Mouse (Mus musculus): ENCODE measurements around the gene Tfe3. TPM values are rescaled to one million over a fixed set of nuclear protein-coding genes. Genes with fewer than 3 reads are reported as not detected.

Tfe3 gene
- polyA plus RNA-seq, 1 experiment from 2014 or later: 16.6 TPM

GRCm38 (mm10) chrX:7765764-7766163 lies 3.4 kb downstream of the Tfe3 start:
- Histone ChIP-seq H3K4me1 (ENCODE audit: control insufficient read depth, insufficient read depth, low read length) (no peaks in the 10 kb centered on the region), H3K27me3 (ENCODE audit: control insufficient read depth, insufficient read depth, low read length) (no peaks in the 10 kb centered on the region), H3K4me2 (ENCODE audit: low read depth, low read length) (peak overlapping the region; percentile 61), H3K9ac (replicated peaks; ENCODE audit: low read depth, low read length) (peak overlapping the region; percentile 21), H3K9me3 (ENCODE audit: control insufficient read depth, low read length) (no peaks in the 10 kb centered on the region), H3K4me3 (ENCODE audit: low read depth, low read length) (peak overlapping the region; percentile 18; the same call in 1 of the 2 replicates), H3K36me3 (ENCODE audit: control insufficient read depth, insufficient read depth, low read length) (peaks cover 3% of the 10 kb centered on the region), H3K27ac (ENCODE audit: low read depth, low read length) (no peak overlapping the region)
- 20% methylated on average over 11 of the region's 11 CpGs for WGBS
- ATAC-seq (ENCODE audit: low read depth): no peak

GRCm38 (mm10) chrX:7769302-7770017 lies 7.1 kb downstream of the Tfe3 start:
- no peaks in the 10 kb centered on the region for H3K27me3 ChIP-seq (ENCODE audit: control insufficient read depth, insufficient read depth, low read length)
- no peak overlapping the region for H3K4me3 ChIP-seq (ENCODE audit: low read depth, low read length)
- no peak overlapping the region for H3K27ac ChIP-seq (ENCODE audit: low read depth, low read length)
- H3K4me2 ChIP-seq (ENCODE audit: low read depth, low read length): no peak overlapping the region
- H3K36me3 ChIP-seq (ENCODE audit: control insufficient read depth, insufficient read depth, low read length): peaks cover 3% of the 10 kb centered on the region
- no peaks in the 10 kb centered on the region for H3K9me3 ChIP-seq (ENCODE audit: control insufficient read depth, low read length)
- ATAC-seq (ENCODE audit: low read depth): no peak
- no peaks in the 10 kb centered on the region for H3K4me1 ChIP-seq (ENCODE audit: control insufficient read depth, insufficient read depth, low read length)
- WGBS: 90% methylated on average over 7 of the region's 7 CpGs
- no peak overlapping the region for H3K9ac ChIP-seq (replicated peaks; ENCODE audit: low read depth, low read length)

GRCm38 (mm10) chrX:7772766-7773165 lies 10.4 kb downstream of the Tfe3 start:
- Histone ChIP-seq H3K4me1 (ENCODE audit: control insufficient read depth, insufficient read depth, low read length) (no peaks in the 10 kb centered on the region), H3K4me3 (ENCODE audit: low read depth, low read length) (no peak overlapping the region), H3K4me2 (ENCODE audit: low read depth, low read length) (no peak overlapping the region), H3K36me3 (ENCODE audit: control insufficient read depth, insufficient read depth, low read length) (peaks cover 3% of the 10 kb centered on the region), H3K9me3 (ENCODE audit: control insufficient read depth, low read length) (no peaks in the 10 kb centered on the region), H3K27ac (ENCODE audit: low read depth, low read length) (no peak overlapping the region), H3K9ac (replicated peaks; ENCODE audit: low read depth, low read length) (no peak overlapping the region), H3K27me3 (ENCODE audit: control insufficient read depth, insufficient read depth, low read length) (no peaks in the 10 kb centered on the region)
- ATAC-seq (ENCODE audit: low read depth): no peak
- WGBS: 65% methylated on average over 2 of the region's 2 CpGs

GRCm38 (mm10) chrX:7775501-7776205 lies 13.3 kb downstream of the Tfe3 start:
- Histone ChIP-seq H3K4me3 (ENCODE audit: low read depth, low read length) (no peak overlapping the region), H3K9me3 (ENCODE audit: control insufficient read depth, low read length) (no peaks in the 10 kb centered on the region), H3K4me2 (ENCODE audit: low read depth, low read length) (no peak overlapping the region), H3K27me3 (ENCODE audit: control insufficient read depth, insufficient read depth, low read length) (no peaks in the 10 kb centered on the region), H3K9ac (replicated peaks; ENCODE audit: low read depth, low read length) (no peak overlapping the region), H3K36me3 (ENCODE audit: control insufficient read depth, insufficient read depth, low read length) (no peaks in the 10 kb centered on the region; the same call in 1 of the 2 replicates), H3K4me1 (ENCODE audit: control insufficient read depth, insufficient read depth, low read length) (no peaks in the 10 kb centered on the region), H3K27ac (ENCODE audit: low read depth, low read length) (no peak overlapping the region)
- 78% methylated on average over 9 of the region's 9 CpGs for WGBS
- no peak for ATAC-seq (ENCODE audit: low read depth)

- Histone ChIP-seq H3K4me1 (ENCODE audit: control insufficient read depth, insufficient read depth, low read length) (no peaks in the 10 kb centered on the region), H3K9me3 (ENCODE audit: control insufficient read depth, low read length) (no peaks in the 10 kb centered on the region), H3K27ac (ENCODE audit: low read depth, low read length) (no peak overlapping the region), H3K4me3 (ENCODE audit: low read depth, low read length) (no peak overlapping the region), H3K4me2 (ENCODE audit: low read depth, low read length) (no peak overlapping the region), H3K27me3 (ENCODE audit: control insufficient read depth, insufficient read depth, low read length) (no peaks in the 10 kb centered on the region), H3K9ac (replicated peaks; ENCODE audit: low read depth, low read length) (no peak overlapping the region), H3K36me3 (ENCODE audit: control insufficient read depth, insufficient read depth, low read length) (no peaks in the 10 kb centered on the region; the same call in 1 of the 2 replicates)
- ATAC-seq (ENCODE audit: low read depth): peak; percentile 76; the same call in 1 of the 2 replicates
- 48% methylated on average over 8 of the region's 8 CpGs for WGBS
Measured at GRCm38 (mm10) chrX:7776329-7777082, 14.1 kb downstream of the Tfe3 start.

GRCm38 (mm10) chrX:7778450-7779244 lies 16.3 kb downstream of the Tfe3 start:
- no peaks in the 10 kb centered on the region for H3K4me1 ChIP-seq (ENCODE audit: control insufficient read depth, insufficient read depth, low read length)
- H3K27me3 ChIP-seq (ENCODE audit: control insufficient read depth, insufficient read depth, low read length): no peaks in the 10 kb centered on the region
- no peak for ATAC-seq (ENCODE audit: low read depth)
- H3K36me3 ChIP-seq (ENCODE audit: control insufficient read depth, insufficient read depth, low read length): no peaks in the 10 kb centered on the region; the same call in 1 of the 2 replicates
- H3K4me3 ChIP-seq (ENCODE audit: low read depth, low read length): no peak overlapping the region
- no peak overlapping the region for H3K27ac ChIP-seq (ENCODE audit: low read depth, low read length)
- no peak overlapping the region for H3K4me2 ChIP-seq (ENCODE audit: low read depth, low read length)
- H3K9me3 ChIP-seq (ENCODE audit: control insufficient read depth, low read length): no peaks in the 10 kb centered on the region
- H3K9ac ChIP-seq (replicated peaks; ENCODE audit: low read depth, low read length): no peak overlapping the region
- 76% methylated on average over 7 of the region's 7 CpGs for WGBS

GRCm38 (mm10) chrX:7779294-7779693 lies 16.9 kb downstream of the Tfe3 start:
- no peaks in the 10 kb centered on the region for H3K4me1 ChIP-seq (ENCODE audit: control insufficient read depth, insufficient read depth, low read length)
- ATAC-seq (ENCODE audit: low read depth): no peak
- H3K4me3 ChIP-seq (ENCODE audit: low read depth, low read length): no peak overlapping the region
- no peak overlapping the region for H3K9ac ChIP-seq (replicated peaks; ENCODE audit: low read depth, low read length)
- WGBS: 22% methylated on average over 3 of the region's 3 CpGs
- no peaks in the 10 kb centered on the region for H3K36me3 ChIP-seq (ENCODE audit: control insufficient read depth, insufficient read depth, low read length)
- no peaks in the 10 kb centered on the region for H3K27me3 ChIP-seq (ENCODE audit: control insufficient read depth, insufficient read depth, low read length)
- H3K27ac ChIP-seq (ENCODE audit: low read depth, low read length): no peak overlapping the region
- no peak overlapping the region for H3K4me2 ChIP-seq (ENCODE audit: low read depth, low read length)
- H3K9me3 ChIP-seq (ENCODE audit: control insufficient read depth, low read length): no peaks in the 10 kb centered on the region

GRCm38 (mm10) chrX:7782603-7783092 lies 20.3 kb downstream of the Tfe3 start:
- H3K4me2 ChIP-seq (ENCODE audit: low read depth, low read length): no peak overlapping the region
- no peaks in the 10 kb centered on the region for H3K9me3 ChIP-seq (ENCODE audit: control insufficient read depth, low read length)
- no peak overlapping the region for H3K27ac ChIP-seq (ENCODE audit: low read depth, low read length)
- no peaks in the 10 kb centered on the region for H3K36me3 ChIP-seq (ENCODE audit: control insufficient read depth, insufficient read depth, low read length)
- H3K4me1 ChIP-seq (ENCODE audit: control insufficient read depth, insufficient read depth, low read length): no peaks in the 10 kb centered on the region
- no peak overlapping the region for H3K9ac ChIP-seq (replicated peaks; ENCODE audit: low read depth, low read length)
- no peaks in the 10 kb centered on the region for H3K27me3 ChIP-seq (ENCODE audit: control insufficient read depth, insufficient read depth, low read length)
- no peak for ATAC-seq (ENCODE audit: low read depth)
- 78% methylated on average over 4 of the region's 4 CpGs for WGBS
- no peak overlapping the region for H3K4me3 ChIP-seq (ENCODE audit: low read depth, low read length)
